Comparison of ENCODE assay signal across 23 mouse cellular contexts in the genomic region with DNA sequence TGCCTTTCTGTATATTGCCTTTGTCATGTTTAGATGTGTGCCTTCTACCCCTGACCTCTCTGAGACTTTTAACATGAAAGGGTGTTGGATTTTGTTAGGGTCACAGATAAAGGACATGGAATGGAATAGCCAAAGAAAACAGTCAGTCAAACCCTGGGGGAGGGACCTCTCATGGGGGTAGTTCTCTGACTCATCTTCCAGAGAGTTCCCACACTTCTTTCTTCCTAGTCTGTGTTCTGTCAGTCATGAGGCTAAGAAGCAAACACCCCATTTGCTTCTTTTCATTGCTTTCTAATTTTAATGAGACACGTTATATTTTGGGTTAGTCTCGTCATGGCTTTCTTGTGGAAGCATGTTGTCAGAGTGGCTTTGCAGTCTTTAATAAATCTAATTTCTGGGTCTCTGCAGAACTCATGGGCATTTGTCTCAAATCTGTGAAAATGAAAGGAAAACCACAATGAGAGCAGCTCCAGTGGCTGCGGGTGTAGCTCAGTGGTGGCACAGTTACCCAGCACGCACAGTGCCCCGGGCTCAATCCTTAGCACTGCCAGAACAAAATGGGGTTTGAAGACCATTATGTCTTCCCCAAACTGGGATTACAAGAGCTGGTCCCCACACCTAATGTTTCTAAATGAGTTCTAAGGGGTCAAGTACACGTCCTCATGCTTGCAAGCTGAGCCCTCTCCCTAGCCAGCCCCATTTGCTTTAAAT.
DNase-seq lines count a peak whose midpoint lies in the region; ATAC-seq lines count a peak whose summit lies in the region.
"Had no signal": no experiment of that assay in that cellular context is flagged by ENCODE, and none has a peak within 500 bp of the region (broad histone marks: within the 10 kb centered on the region; RNA-seq: fewer than 3 reads in every experiment).

No protein-coding gene starts in this region.

- no peaks in the 10 kb centered on the region for H3K27me3 ChIP-seq in midbrain, embryonic 15.5 days (replicated peaks)
- no peaks in the 10 kb centered on the region for H3K27me3 ChIP-seq in hindbrain, embryonic 14.5 days (ENCODE audit: control insufficient read depth, insufficient read depth, low read length)
- no peaks in the 10 kb centered on the region for H3K27me3 ChIP-seq in kidney, embryonic 15.5 days
- H3K27me3 ChIP-seq: forebrain, embryonic 13.5 days; hindbrain, embryonic 12.5 days; midbrain, embryonic 13.5 days had no signal

- H3K9me3 ChIP-seq in midbrain, embryonic 15.5 days: no peaks in the 10 kb centered on the region
- H3K9me3 ChIP-seq in hindbrain, embryonic 14.5 days (ENCODE audit: control insufficient read depth, low read length): no peaks in the 10 kb centered on the region
- no peaks in the 10 kb centered on the region for H3K9me3 ChIP-seq in kidney, embryonic 15.5 days (replicated peaks)
- H3K9me3 ChIP-seq: forebrain, embryonic 13.5 days; midbrain, embryonic 13.5 days had no signal

- no peak overlapping the region for H3K9ac ChIP-seq in midbrain, embryonic 15.5 days
- H3K9ac ChIP-seq in hindbrain, embryonic 14.5 days: no peak overlapping the region
- no peak overlapping the region for H3K9ac ChIP-seq in kidney, embryonic 15.5 days
- H3K9ac ChIP-seq: forebrain, embryonic 13.5 days; hindbrain, embryonic 12.5 days; midbrain, embryonic 13.5 days had no signal

- no peaks in the 10 kb centered on the region for H3K4me1 ChIP-seq in midbrain, embryonic 15.5 days
- H3K4me1 ChIP-seq in hindbrain, embryonic 14.5 days (replicated peaks; ENCODE audit: control insufficient read depth, insufficient read depth, low read length): no peaks in the 10 kb centered on the region
- 0 out of 2 replicates have a peak, but pooled peaks cover 1% of the 10 kb centered on the region for H3K4me1 ChIP-seq in kidney, embryonic 15.5 days
- H3K4me1 ChIP-seq: forebrain, embryonic 13.5 days; hindbrain, embryonic 12.5 days; midbrain, embryonic 13.5 days had no signal

- H3K4me3 ChIP-seq in midbrain, embryonic 15.5 days: no peak overlapping the region
- no peak overlapping the region for H3K4me3 ChIP-seq in hindbrain, embryonic 14.5 days (replicated peaks; ENCODE audit: low read length)
- H3K4me3 ChIP-seq in kidney, embryonic 15.5 days (replicated peaks): no peak overlapping the region
- H3K4me3 ChIP-seq: erythroblast, embryonic 14.5 days; forebrain, embryonic 13.5 days; hindbrain, embryonic 12.5 days; layer of hippocampus, adult 2 months; midbrain, embryonic 13.5 days had no signal

- H3K4me2 ChIP-seq in midbrain, embryonic 15.5 days: no peak overlapping the region
- H3K4me2 ChIP-seq in hindbrain, embryonic 14.5 days (replicated peaks): no peak overlapping the region
- no peak overlapping the region for H3K4me2 ChIP-seq in kidney, embryonic 15.5 days
- H3K4me2 ChIP-seq: forebrain, embryonic 13.5 days; hindbrain, embryonic 12.5 days; midbrain, embryonic 13.5 days had no signal

- no peak overlapping the region for H3K27ac ChIP-seq in midbrain, embryonic 15.5 days
- no peak overlapping the region for H3K27ac ChIP-seq in hindbrain, embryonic 14.5 days
- no peak overlapping the region for H3K27ac ChIP-seq in kidney, embryonic 15.5 days
- H3K27ac ChIP-seq: forebrain, embryonic 13.5 days; hindbrain, embryonic 12.5 days; layer of hippocampus, adult 2 months; midbrain, embryonic 13.5 days had no signal

- 92% methylated on average over 6 of the region's 6 CpGs for WGBS in midbrain, embryonic 15.5 days
- WGBS in hindbrain, embryonic 14.5 days: 90% methylated on average over 6 of the region's 6 CpGs
- 89% methylated on average over 6 of the region's 6 CpGs for WGBS in kidney, embryonic 15.5 days

- DNase-seq in 3T3-L1 (ENCODE audit: low read depth, low spot score): peak; percentile 11
- peak; percentile 45 for DNase-seq in CD4-positive, CD25-positive, alpha-beta regulatory T cell, adult 2 months (ENCODE audit: low read depth, low spot score)
- no peak for DNase-seq in cerebellum, adult 8-10 months
- no peak for DNase-seq in hindbrain, embryonic 14.5 days (ENCODE audit: low spot score)
- DNase-seq: adrenal gland, postnatal 36 days; cerebellum, adult 2 months; gastrocnemius, postnatal 10 days; kidney, adult 18-20 months; kidney, postnatal 10 days; liver; lung, adult 18-20 months; lung, postnatal 14 days; right cerebral cortex, postnatal 4 days; thymus, postnatal 36 days had no signal

- H3K36me3 ChIP-seq in midbrain, embryonic 15.5 days (replicated peaks): no peaks in the 10 kb centered on the region
- H3K36me3 ChIP-seq in hindbrain, embryonic 14.5 days (replicated peaks; ENCODE audit: control insufficient read depth, insufficient read depth): no peaks in the 10 kb centered on the region
- no peaks in the 10 kb centered on the region for H3K36me3 ChIP-seq in kidney, embryonic 15.5 days
- H3K36me3 ChIP-seq: midbrain, embryonic 13.5 days had no signal

- ATAC-seq in common myeloid progenitor, adult 5-6 weeks (replicated peaks; ENCODE audit: low read depth, poor library complexity, severe bottlenecking): peak; percentile 67
- peak; percentile 76 for ATAC-seq in megakaryocyte progenitor cell, adult 5-6 weeks (replicated peaks; ENCODE audit: poor library complexity)
- ATAC-seq in midbrain, embryonic 15.5 days (replicated peaks): no peak
- no peak for ATAC-seq in hindbrain, embryonic 14.5 days (ENCODE audit: low FRiP score)
- no peak for ATAC-seq in kidney, embryonic 15.5 days (replicated peaks; ENCODE audit: low FRiP score)
- ATAC-seq: forebrain, embryonic 13.5 days; midbrain, embryonic 13.5 days had no signal

Comparison
In these comparisons a context has a peak if more than half of its experiments do, and no peak if none do; other contexts are left out.
1. DNase-seq: peak in 3T3-L1 (single experiment) and CD4-positive, CD25-positive, alpha-beta regulatory T cell, adult 2 months (single experiment); none in cerebellum, adult 8-10 months (single experiment) and hindbrain, embryonic 14.5 days (single experiment).
2. ATAC-seq: peak in common myeloid progenitor, adult 5-6 weeks (single experiment) and megakaryocyte progenitor cell, adult 5-6 weeks (single experiment); none in midbrain, embryonic 15.5 days (single experiment), hindbrain, embryonic 14.5 days (single experiment) and kidney, embryonic 15.5 days (single experiment).